Mouse (Mus musculus): ENCODE results near the gene Abca1. TPM values are rescaled to one million over a fixed set of nuclear protein-coding genes. Genes with fewer than 3 reads are reported as not detected.

Gene Abca1
- polyA plus RNA-seq, 1 experiment from 2014 or later = 6.8 TPM

GRCm38 (mm10) chr4:53158634-53159033 is 1.1 kb downstream of the Abca1 start:
- Histone ChIP-seq H3K4me2 (replicated peaks; ENCODE audit: low read depth, low read length) (peak overlapping the region; percentile 94), H3K27ac (ENCODE audit: low read length) (no peak overlapping the region), H3K9ac (replicated peaks; ENCODE audit: low read depth, low read length) (peak overlapping the region; percentile 48), H3K4me1 (ENCODE audit: control insufficient read depth, insufficient read depth, low read length) (no peaks in the 10 kb centered on the region), H3K9me3 (ENCODE audit: control insufficient read depth, low read depth, low read length) (no peaks in the 10 kb centered on the region), H3K4me3 (ENCODE audit: low read depth, low read length) (peak overlapping the region; percentile 64), H3K27me3 (ENCODE audit: control insufficient read depth, insufficient read depth, low read length) (no peaks in the 10 kb centered on the region), H3K36me3 (ENCODE audit: control insufficient read depth, insufficient read depth, low read length) (no peaks in the 10 kb centered on the region)
- WGBS = 5% methylated on average over 18 of the region's 18 CpGs
- peak; percentile 72 for ATAC-seq (ENCODE audit: insufficient number of reproducible peaks, insufficient read depth, low FRiP score, low read depth)

- H3K27ac ChIP-seq (ENCODE audit: low read length) = no peak overlapping the region
- no peak overlapping the region for H3K4me2 ChIP-seq (replicated peaks; ENCODE audit: low read depth, low read length)
- 0 out of 2 replicates have a peak, but pooled peaks cover 2% of the 10 kb centered on the region for H3K4me1 ChIP-seq (ENCODE audit: control insufficient read depth, insufficient read depth, low read length)
- H3K27me3 ChIP-seq (ENCODE audit: control insufficient read depth, insufficient read depth, low read length) = no peaks in the 10 kb centered on the region
- H3K9me3 ChIP-seq (ENCODE audit: control insufficient read depth, low read depth, low read length) = no peaks in the 10 kb centered on the region
- H3K36me3 ChIP-seq (ENCODE audit: control insufficient read depth, insufficient read depth, low read length) = no peaks in the 10 kb centered on the region
- no peak overlapping the region for H3K9ac ChIP-seq (replicated peaks; ENCODE audit: low read depth, low read length)
- no peak for ATAC-seq (ENCODE audit: insufficient number of reproducible peaks, insufficient read depth, low FRiP score, low read depth)
- no peak overlapping the region for H3K4me3 ChIP-seq (ENCODE audit: low read depth, low read length)
- WGBS = 62% methylated on average over 11 of the region's 11 CpGs
Measured at GRCm38 (mm10) chr4:53155471-53155870, 4.2 kb downstream of the Abca1 start.

GRCm38 (mm10) chr4:53153711-53154110 is 6.0 kb downstream of the Abca1 start:
- Histone ChIP-seq H3K36me3 (ENCODE audit: control insufficient read depth, insufficient read depth, low read length) (no peaks in the 10 kb centered on the region), H3K9ac (replicated peaks; ENCODE audit: low read depth, low read length) (no peak overlapping the region), H3K4me3 (ENCODE audit: low read depth, low read length) (no peak overlapping the region), H3K9me3 (ENCODE audit: control insufficient read depth, low read depth, low read length) (no peaks in the 10 kb centered on the region), H3K27ac (ENCODE audit: low read length) (no peak overlapping the region), H3K4me2 (replicated peaks; ENCODE audit: low read depth, low read length) (no peak overlapping the region), H3K4me1 (ENCODE audit: control insufficient read depth, insufficient read depth, low read length) (0 out of 2 replicates have a peak, but pooled peaks cover 2% of the 10 kb centered on the region), H3K27me3 (ENCODE audit: control insufficient read depth, insufficient read depth, low read length) (no peaks in the 10 kb centered on the region)
- 48% methylated on average over 6 of the region's 6 CpGs for WGBS
- no peak for ATAC-seq (ENCODE audit: insufficient number of reproducible peaks, insufficient read depth, low FRiP score, low read depth)

- Histone ChIP-seq H3K9ac (replicated peaks; ENCODE audit: low read depth, low read length) (no peak overlapping the region), H3K27ac (ENCODE audit: low read length) (no peak overlapping the region), H3K9me3 (ENCODE audit: control insufficient read depth, low read depth, low read length) (no peaks in the 10 kb centered on the region), H3K4me2 (replicated peaks; ENCODE audit: low read depth, low read length) (no peak overlapping the region), H3K36me3 (ENCODE audit: control insufficient read depth, insufficient read depth, low read length) (no peaks in the 10 kb centered on the region), H3K4me1 (ENCODE audit: control insufficient read depth, insufficient read depth, low read length) (0 out of 2 replicates have a peak, but pooled peaks cover 2% of the 10 kb centered on the region), H3K4me3 (ENCODE audit: low read depth, low read length) (no peak overlapping the region), H3K27me3 (ENCODE audit: control insufficient read depth, insufficient read depth, low read length) (no peaks in the 10 kb centered on the region)
- WGBS = 64% methylated on average over 4 of the region's 4 CpGs
- no peak for ATAC-seq (ENCODE audit: insufficient number of reproducible peaks, insufficient read depth, low FRiP score, low read depth)
Measured at GRCm38 (mm10) chr4:53153061-53153460, 6.6 kb downstream of the Abca1 start.

- Histone ChIP-seq H3K9ac (replicated peaks; ENCODE audit: low read depth, low read length) (no peak overlapping the region), H3K9me3 (ENCODE audit: control insufficient read depth, low read depth, low read length) (no peaks in the 10 kb centered on the region), H3K4me1 (ENCODE audit: control insufficient read depth, insufficient read depth, low read length) (0 out of 2 replicates have a peak, but pooled peaks cover 2% of the 10 kb centered on the region), H3K36me3 (ENCODE audit: control insufficient read depth, insufficient read depth, low read length) (no peaks in the 10 kb centered on the region), H3K27ac (ENCODE audit: low read length) (no peak overlapping the region), H3K4me3 (ENCODE audit: low read depth, low read length) (no peak overlapping the region), H3K4me2 (replicated peaks; ENCODE audit: low read depth, low read length) (no peak overlapping the region), H3K27me3 (ENCODE audit: control insufficient read depth, insufficient read depth, low read length) (no peaks in the 10 kb centered on the region)
- no peak for ATAC-seq (ENCODE audit: insufficient number of reproducible peaks, insufficient read depth, low FRiP score, low read depth)
- WGBS = 33% methylated on average over 5 of the region's 5 CpGs
Measured at GRCm38 (mm10) chr4:53152655-53153054, 7.0 kb downstream of the Abca1 start.

GRCm38 (mm10) chr4:53150516-53150915 is 9.2 kb downstream of the Abca1 start:
- no peaks in the 10 kb centered on the region for H3K36me3 ChIP-seq (ENCODE audit: control insufficient read depth, insufficient read depth, low read length)
- H3K9ac ChIP-seq (replicated peaks; ENCODE audit: low read depth, low read length) = no peak overlapping the region
- H3K9me3 ChIP-seq (ENCODE audit: control insufficient read depth, low read depth, low read length) = no peaks in the 10 kb centered on the region
- H3K4me1 ChIP-seq (ENCODE audit: control insufficient read depth, insufficient read depth, low read length) = peaks cover 10% of the 10 kb centered on the region; the same call in 1 of the 2 replicates
- H3K4me3 ChIP-seq (ENCODE audit: low read depth, low read length) = no peak overlapping the region
- H3K27ac ChIP-seq (ENCODE audit: low read length) = no peak overlapping the region
- no peak overlapping the region for H3K4me2 ChIP-seq (replicated peaks; ENCODE audit: low read depth, low read length)
- H3K27me3 ChIP-seq (ENCODE audit: control insufficient read depth, insufficient read depth, low read length) = no peaks in the 10 kb centered on the region
- WGBS = 88% methylated on average over 8 of the region's 8 CpGs
- ATAC-seq (ENCODE audit: insufficient number of reproducible peaks, insufficient read depth, low FRiP score, low read depth) = no peak

- Histone ChIP-seq H3K27ac (ENCODE audit: low read length) (no peak overlapping the region), H3K4me2 (replicated peaks; ENCODE audit: low read depth, low read length) (no peak overlapping the region), H3K4me1 (ENCODE audit: control insufficient read depth, insufficient read depth, low read length) (peaks cover 10% of the 10 kb centered on the region; the same call in 1 of the 2 replicates), H3K9ac (replicated peaks; ENCODE audit: low read depth, low read length) (no peak overlapping the region), H3K9me3 (ENCODE audit: control insufficient read depth, low read depth, low read length) (no peaks in the 10 kb centered on the region), H3K36me3 (ENCODE audit: control insufficient read depth, insufficient read depth, low read length) (no peaks in the 10 kb centered on the region), H3K4me3 (ENCODE audit: low read depth, low read length) (no peak overlapping the region), H3K27me3 (ENCODE audit: control insufficient read depth, insufficient read depth, low read length) (no peaks in the 10 kb centered on the region)
- no peak for ATAC-seq (ENCODE audit: insufficient number of reproducible peaks, insufficient read depth, low FRiP score, low read depth)
- WGBS = 96% methylated on average over 4 of the region's 5 CpGs
Measured at GRCm38 (mm10) chr4:53149644-53150043, 10.1 kb downstream of the Abca1 start.

- 85% methylated on average over 2 of the region's 2 CpGs for WGBS
- peaks cover 10% of the 10 kb centered on the region; the same call in 1 of the 2 replicates for H3K4me1 ChIP-seq (ENCODE audit: control insufficient read depth, insufficient read depth, low read length)
- H3K27me3 ChIP-seq (ENCODE audit: control insufficient read depth, insufficient read depth, low read length) = no peaks in the 10 kb centered on the region
Measured at GRCm38 (mm10) chr4:53148817-53149216, 10.9 kb downstream of the Abca1 start.

GRCm38 (mm10) chr4:53147454-53147853 is 12.2 kb downstream of the Abca1 start:
- H3K27ac ChIP-seq (ENCODE audit: low read length) = no peak overlapping the region
- no peak overlapping the region for H3K9ac ChIP-seq (replicated peaks; ENCODE audit: low read depth, low read length)
- 7% methylated on average over 2 of the region's 2 CpGs for WGBS
- ATAC-seq (ENCODE audit: insufficient number of reproducible peaks, insufficient read depth, low FRiP score, low read depth) = no peak
- no peaks in the 10 kb centered on the region for H3K36me3 ChIP-seq (ENCODE audit: control insufficient read depth, insufficient read depth, low read length)
- no peak overlapping the region for H3K4me2 ChIP-seq (replicated peaks; ENCODE audit: low read depth, low read length)
- no peak overlapping the region for H3K4me3 ChIP-seq (ENCODE audit: low read depth, low read length)
- no peaks in the 10 kb centered on the region for H3K27me3 ChIP-seq (ENCODE audit: control insufficient read depth, insufficient read depth, low read length)
- H3K9me3 ChIP-seq (ENCODE audit: control insufficient read depth, low read depth, low read length) = no peaks in the 10 kb centered on the region
- H3K4me1 ChIP-seq (ENCODE audit: control insufficient read depth, insufficient read depth, low read length) = peaks cover 10% of the 10 kb centered on the region; the same call in 1 of the 2 replicates

More at GRCm38 (mm10) chr4:53148817-53149216, 10.9 kb downstream of the Abca1 start:
- Histone ChIP-seq H3K27ac (ENCODE audit: low read length) (no peak overlapping the region), H3K4me3 (ENCODE audit: low read depth, low read length) (no peak overlapping the region), H3K36me3 (ENCODE audit: control insufficient read depth, insufficient read depth, low read length) (no peaks in the 10 kb centered on the region), H3K4me2 (replicated peaks; ENCODE audit: low read depth, low read length) (no peak overlapping the region), H3K9ac (replicated peaks; ENCODE audit: low read depth, low read length) (no peak overlapping the region), H3K9me3 (ENCODE audit: control insufficient read depth, low read depth, low read length) (no peaks in the 10 kb centered on the region)
- no peak for ATAC-seq (ENCODE audit: insufficient number of reproducible peaks, insufficient read depth, low FRiP score, low read depth)

All from stomach, embryonic 14.5 days (tissue).